Mouse (Mus musculus) spleen, adult 2 months (tissue): ENCODE data around the gene Gm2a. TPM values are rescaled to one million over a fixed set of nuclear protein-coding genes. Genes with fewer than 3 reads are reported as not detected.

Experiments used
- DNase-seq, 2 experiments: peaks; one replicate each; pipeline versions ENCODE4 v3.0.0 to v3.0.0-alpha.2; 2012 to 2021; ENCODE audit warnings: low spot score in 2 of 2, low read depth in 1 of 2
- H3K27ac ChIP-seq: fragments of 200-500 bp; 2 replicates; pipeline ENCODE4 v1.5.1; 2012; ENCODE audit warnings: low read length, inconsistent platforms; ENCODE audit not compliant: insufficient read depth
- H3K27me3 ChIP-seq: fragments of 200-500 bp; 2 replicates; pipeline ENCODE4 v1.6.1; 2012; ENCODE audit warnings: mild to moderate bottlenecking, moderate library complexity, low read length, inconsistent platforms; ENCODE audit not compliant: control insufficient read depth, insufficient read depth
- H3K36me3 ChIP-seq: fragments of 200-500 bp; 2 replicates; pipeline ENCODE4 v1.6.1; 2012; ENCODE audit warnings: mild to moderate bottlenecking, low read length, inconsistent platforms; ENCODE audit not compliant: control insufficient read depth, insufficient read depth
- H3K4me1 ChIP-seq: fragments of 200-500 bp; 2 replicates; pipeline ENCODE4 v1.6.1; 2011; ENCODE audit warnings: inconsistent platforms; ENCODE audit not compliant: control insufficient read depth, insufficient read depth, insufficient read length
- H3K4me3 ChIP-seq: fragments of 200-500 bp; 2 replicates; pipeline ENCODE4 v1.5.1; 2011; ENCODE audit warnings: mild to moderate bottlenecking, inconsistent platforms; ENCODE audit not compliant: insufficient read depth, insufficient read length; ENCODE audit errors: extremely low read depth
- CTCF ChIP-seq: fragments of 200-500 bp; IDR thresholded peaks from 2 replicates; pipeline ENCODE4 v1.5.1; 2011; ENCODE audit warnings: mild to moderate bottlenecking, inconsistent platforms; ENCODE audit not compliant: insufficient read depth, insufficient read length, insufficient replicate concordance; ENCODE audit errors: extremely low read depth
- POLR2A ChIP-seq: fragments of 200-500 bp; IDR thresholded peaks from 2 replicates; pipeline ENCODE4 v1.6.1; 2011; ENCODE audit warnings: low read depth, low read length, inconsistent platforms
- WGBS: fragments of 180-500 bp; shearing (Covaris S2); methylation state at CpG from one replicate; pipeline ENCODE4 v1.1.7; 2018; 5-methylcytosine and 5-hydroxymethylcytosine counted together
- polyA plus RNA-seq: library from polyadenylated mRNA; depleted of rRNA; stranded (reverse); fragments of >200 nt; gene quantifications from 2 replicates; pipeline ENCODE4 v1.2.3, GENCODE M21; 2012

The Gm2a gene
- polyA plus RNA-seq, 1 experiment: 98.3 TPM

- Histone ChIP-seq H3K36me3 (no peaks in the 10 kb centered on the region), H3K4me1 (peaks cover 23% of the 10 kb centered on the region; the same call in 1 of the 2 replicates), H3K27me3 (no peaks in the 10 kb centered on the region), H3K27ac (peak overlapping the region; percentile 92), H3K4me3 (peak overlapping the region; percentile 90; the same call in 1 of the 2 replicates)
- TF ChIP-seq POLR2A (no peak), CTCF (no peak)
- DNase-seq: no peak
- 25% methylated on average over 3 of the region's 3 CpGs for WGBS
Measured at GRCm38 (mm10) chr11:55078502-55078901, 19.4 kb upstream of the Gm2a start.

- TF ChIP-seq CTCF: no peak
- TF ChIP-seq POLR2A: no peak
- H3K27ac ChIP-seq: no peak overlapping the region
- WGBS: 93% methylated on average over 4 of the region's 4 CpGs
Measured at GRCm38 (mm10) chr11:55079180-55079579, 18.7 kb upstream of the Gm2a start.

GRCm38 (mm10) chr11:55081206-55081605, 16.7 kb upstream of the Gm2a start:
- Histone ChIP-seq H3K4me3 (no peak overlapping the region), H3K27ac (no peak overlapping the region), H3K36me3 (no peaks in the 10 kb centered on the region), H3K27me3 (no peaks in the 10 kb centered on the region), H3K4me1 (peaks cover 15% of the 10 kb centered on the region; the same call in 1 of the 2 replicates)
- 93% methylated on average over 9 of the region's 9 CpGs for WGBS
- no peak for TF ChIP-seq CTCF
- no peak for TF ChIP-seq POLR2A
- DNase-seq: no peak

More at GRCm38 (mm10) chr11:55079180-55079579, 18.7 kb upstream of the Gm2a start:
- no peaks in the 10 kb centered on the region for H3K36me3 ChIP-seq
- no peak overlapping the region for H3K4me3 ChIP-seq
- no peak for DNase-seq
- H3K4me1 ChIP-seq: peaks cover 23% of the 10 kb centered on the region; the same call in 1 of the 2 replicates
- H3K27me3 ChIP-seq: no peaks in the 10 kb centered on the region

- TF ChIP-seq POLR2A (no peak), CTCF (no peak)
- 91% methylated on average over 4 of the region's 4 CpGs for WGBS
- Histone ChIP-seq H3K36me3 (no peaks in the 10 kb centered on the region), H3K4me1 (no peaks in the 10 kb centered on the region), H3K4me3 (no peak overlapping the region), H3K27me3 (no peaks in the 10 kb centered on the region), H3K27ac (no peak overlapping the region)
- no peak for DNase-seq
Measured at GRCm38 (mm10) chr11:55084629-55085028, 13.3 kb upstream of the Gm2a start.

- TF ChIP-seq POLR2A: no peak
- no peak for TF ChIP-seq CTCF
- H3K4me3 ChIP-seq: no peak overlapping the region
- H3K27me3 ChIP-seq: no peaks in the 10 kb centered on the region
- no peaks in the 10 kb centered on the region for H3K36me3 ChIP-seq
- 63% methylated on average over 5 of the region's 5 CpGs for WGBS
- no peak overlapping the region for H3K27ac ChIP-seq
- H3K4me1 ChIP-seq: no peaks in the 10 kb centered on the region
- no peak for DNase-seq
Measured at GRCm38 (mm10) chr11:55085396-55085795, 12.5 kb upstream of the Gm2a start.

GRCm38 (mm10) chr11:55087006-55087405, 10.9 kb upstream of the Gm2a start:
- DNase-seq: peak in 1 of 2 experiments; percentile 52
- H3K27ac ChIP-seq: no peak overlapping the region
- TF ChIP-seq POLR2A: no peak
- TF ChIP-seq CTCF: peak; percentile 86; the same call in 1 of the 2 replicates
- no peaks in the 10 kb centered on the region for H3K36me3 ChIP-seq
- no peaks in the 10 kb centered on the region for H3K4me1 ChIP-seq
- no peak overlapping the region for H3K4me3 ChIP-seq
- no peaks in the 10 kb centered on the region for H3K27me3 ChIP-seq
- WGBS: 22% methylated on average over 10 of the region's 10 CpGs

GRCm38 (mm10) chr11:55089892-55090291, 8.0 kb upstream of the Gm2a start:
- DNase-seq: no peak
- H3K27ac ChIP-seq: no peak overlapping the region
- H3K4me1 ChIP-seq: no peaks in the 10 kb centered on the region
- H3K4me3 ChIP-seq: no peak overlapping the region
- TF ChIP-seq CTCF: no peak
- TF ChIP-seq POLR2A: no peak
- no peaks in the 10 kb centered on the region for H3K27me3 ChIP-seq
- WGBS: 81% methylated on average over 2 of the region's 2 CpGs
- H3K36me3 ChIP-seq: no peaks in the 10 kb centered on the region
